In genomic region chr9:100679036-100679435, GRCm38 (mm10) we compare ENCODE assay signal across 23 mouse cellular contexts.
DNase-seq lines count a peak whose midpoint lies in the region; ATAC-seq and TF ChIP-seq lines count a peak whose summit lies in the region.
"Had no signal": no experiment of that assay in that cellular context is flagged by ENCODE, and none has a peak within 500 bp of the region (broad histone marks: within the 10 kb centered on the region; RNA-seq: fewer than 3 reads in every experiment).

No protein-coding gene starts in this region.

- DNase-seq in liver: peak; percentile 6
- DNase-seq in liver, embryonic 11.5 days (ENCODE audit: low spot score): no peak
- no peak for DNase-seq in liver, embryonic 13.5 days
- no peak for DNase-seq in liver, embryonic 14.5 days (ENCODE audit: low read depth in 3 of 3, low spot score in 3 of 3)
- no peak for DNase-seq in hindbrain, embryonic 11.5 days (ENCODE audit: low spot score)
- no peak for DNase-seq in spleen, adult 18-20 months
- DNase-seq: adrenal gland, adult 2 months; adrenal gland, postnatal 10 days; adrenal gland, postnatal 25 days; cerebellum, adult 11 months; cerebellum, adult 18-20 months; cerebellum, adult 8-10 months; cerebellum, adult 9-11 months; cerebellum, postnatal 14 days; cerebellum, postnatal 36 days; embryo, embryonic 11 days had no signal

- H3K27me3 ChIP-seq in liver, embryonic 11.5 days (replicated peaks; ENCODE audit: control insufficient read depth, insufficient read depth, low read length): no peaks in the 10 kb centered on the region
- H3K27me3 ChIP-seq in liver, embryonic 13.5 days: no peaks in the 10 kb centered on the region
- no peaks in the 10 kb centered on the region for H3K27me3 ChIP-seq in liver, embryonic 14.5 days (ENCODE audit: control insufficient read depth, insufficient read depth, low read length)
- H3K27me3 ChIP-seq in liver, embryonic 16.5 days (ENCODE audit: control insufficient read depth, insufficient read depth, low read depth, low read length): no peaks in the 10 kb centered on the region
- H3K27me3 ChIP-seq in hindbrain, embryonic 11.5 days (ENCODE audit: control insufficient read depth, insufficient read depth, low read length): no peaks in the 10 kb centered on the region
- H3K27me3 ChIP-seq: embryonic facial prominence, embryonic 13.5 days; embryonic facial prominence, embryonic 15.5 days; forebrain, embryonic 12.5 days had no signal

- no peak overlapping the region for H3K27ac ChIP-seq in liver, embryonic 11.5 days (ENCODE audit: low read depth, low read length)
- no peak overlapping the region for H3K27ac ChIP-seq in liver, embryonic 13.5 days
- no peak overlapping the region for H3K27ac ChIP-seq in liver, embryonic 14.5 days
- no peak overlapping the region for H3K27ac ChIP-seq in liver, embryonic 16.5 days (ENCODE audit: low read length)
- no peak overlapping the region for H3K27ac ChIP-seq in hindbrain, embryonic 11.5 days (ENCODE audit: low read depth, low read length)
- H3K27ac ChIP-seq: embryonic facial prominence, embryonic 13.5 days; embryonic facial prominence, embryonic 15.5 days; forebrain, embryonic 10.5 days; forebrain, embryonic 12.5 days had no signal

- no peak for TF ChIP-seq EP300 in liver, embryonic 14.5 days (IDR thresholded peaks at IDR 0.05; ENCODE audit: low read depth)

- H3K36me3 ChIP-seq in liver, embryonic 11.5 days (ENCODE audit: control insufficient read depth, insufficient read depth, low read length): no peaks in the 10 kb centered on the region
- H3K36me3 ChIP-seq in liver, embryonic 13.5 days: no peaks in the 10 kb centered on the region
- no peaks in the 10 kb centered on the region for H3K36me3 ChIP-seq in liver, embryonic 14.5 days (replicated peaks; ENCODE audit: control insufficient read depth, insufficient read depth, low read depth)
- no peaks in the 10 kb centered on the region for H3K36me3 ChIP-seq in liver, embryonic 16.5 days (ENCODE audit: control insufficient read depth, insufficient read depth)
- no peaks in the 10 kb centered on the region for H3K36me3 ChIP-seq in hindbrain, embryonic 11.5 days (ENCODE audit: control insufficient read depth, insufficient read depth, low read length)
- H3K36me3 ChIP-seq: embryonic facial prominence, embryonic 13.5 days; embryonic facial prominence, embryonic 15.5 days; forebrain, embryonic 12.5 days had no signal

- ATAC-seq in liver, embryonic 11.5 days (replicated peaks; ENCODE audit: low FRiP score): no peak; the same call in 1 of the 2 replicates
- ATAC-seq in liver, embryonic 13.5 days (ENCODE audit: low read depth): peak; percentile 69
- peak; percentile 37; the same call in 1 of the 2 replicates for ATAC-seq in liver, embryonic 14.5 days (ENCODE audit: insufficient read depth)
- 0 out of 2 replicates have a peak, but pooled peaks have one; percentile 21 for ATAC-seq in liver, embryonic 16.5 days (ENCODE audit: low read depth)
- no peak for ATAC-seq in hindbrain, embryonic 11.5 days (ENCODE audit: low FRiP score)
- ATAC-seq: forebrain, embryonic 14.5 days had no signal

- H3K9me3 ChIP-seq in liver, embryonic 11.5 days (ENCODE audit: control insufficient read depth, low read length): no peaks in the 10 kb centered on the region
- H3K9me3 ChIP-seq in liver, embryonic 13.5 days (replicated peaks): no peaks in the 10 kb centered on the region
- H3K9me3 ChIP-seq in liver, embryonic 14.5 days (ENCODE audit: control insufficient read depth, low read length): no peaks in the 10 kb centered on the region
- no peaks in the 10 kb centered on the region for H3K9me3 ChIP-seq in liver, embryonic 16.5 days (replicated peaks; ENCODE audit: control insufficient read depth, low read length)
- no peaks in the 10 kb centered on the region for H3K9me3 ChIP-seq in hindbrain, embryonic 11.5 days (ENCODE audit: control insufficient read depth, low read length)
- H3K9me3 ChIP-seq: embryonic facial prominence, embryonic 13.5 days; embryonic facial prominence, embryonic 15.5 days; forebrain, embryonic 10.5 days; forebrain, embryonic 12.5 days had no signal

- no peak overlapping the region for H3K9ac ChIP-seq in liver, embryonic 11.5 days (ENCODE audit: low read depth, low read length)
- H3K9ac ChIP-seq in liver, embryonic 13.5 days: no peak overlapping the region
- H3K9ac ChIP-seq in liver, embryonic 14.5 days (replicated peaks): no peak overlapping the region
- no peak overlapping the region for H3K9ac ChIP-seq in liver, embryonic 16.5 days (ENCODE audit: low read depth, low read length)
- no peak overlapping the region for H3K9ac ChIP-seq in hindbrain, embryonic 11.5 days (ENCODE audit: low read depth, low read length)
- H3K9ac ChIP-seq: embryonic facial prominence, embryonic 13.5 days; embryonic facial prominence, embryonic 15.5 days; forebrain, embryonic 12.5 days had no signal

- peaks cover 3% of the 10 kb centered on the region; the same call in 1 of the 2 replicates for H3K4me1 ChIP-seq in liver, embryonic 11.5 days (replicated peaks; ENCODE audit: control insufficient read depth, insufficient read depth, low read length)
- peaks cover 18% of the 10 kb centered on the region for H3K4me1 ChIP-seq in liver, embryonic 13.5 days (replicated peaks)
- peaks cover 3 to 6% of the 10 kb centered on the region in 2 experiments for H3K4me1 ChIP-seq in liver, embryonic 14.5 days (replicated peaks; ENCODE audit: control insufficient read depth in 2 of 2, insufficient read depth in 2 of 2, low read length in 1 of 2)
- no peaks in the 10 kb centered on the region; the same call in 1 of the 2 replicates for H3K4me1 ChIP-seq in liver, embryonic 16.5 days (ENCODE audit: control insufficient read depth, low read depth, low read length)
- no peaks in the 10 kb centered on the region for H3K4me1 ChIP-seq in hindbrain, embryonic 11.5 days (replicated peaks; ENCODE audit: control insufficient read depth, insufficient read depth, low read length)
- H3K4me1 ChIP-seq: embryonic facial prominence, embryonic 13.5 days; embryonic facial prominence, embryonic 15.5 days; forebrain, embryonic 10.5 days; forebrain, embryonic 12.5 days had no signal

- H3K4me3 ChIP-seq in liver, embryonic 11.5 days (ENCODE audit: low read depth, low read length): no peak overlapping the region
- H3K4me3 ChIP-seq in liver, embryonic 13.5 days (replicated peaks): no peak overlapping the region
- no peak overlapping the region for H3K4me3 ChIP-seq in liver, embryonic 14.5 days (ENCODE audit: insufficient read depth in 1 of 2, low read depth in 2 of 2, low read length in 2 of 2)
- no peak overlapping the region for H3K4me3 ChIP-seq in liver, embryonic 16.5 days (ENCODE audit: low read depth, low read length)
- H3K4me3 ChIP-seq in hindbrain, embryonic 11.5 days (ENCODE audit: low read depth, low read length): no peak overlapping the region
- H3K4me3 ChIP-seq: embryonic facial prominence, embryonic 13.5 days; embryonic facial prominence, embryonic 15.5 days; erythroblast, embryonic 14.5 days; forebrain, embryonic 10.5 days; forebrain, embryonic 12.5 days had no signal

- TF ChIP-seq CTCF in liver, embryonic 14.5 days (IDR thresholded peaks at IDR 0.05; ENCODE audit: low read depth): no peak

- H3K4me2 ChIP-seq in liver, embryonic 11.5 days: no peak overlapping the region
- no peak overlapping the region for H3K4me2 ChIP-seq in liver, embryonic 13.5 days
- no peak overlapping the region for H3K4me2 ChIP-seq in liver, embryonic 14.5 days (ENCODE audit: low read depth)
- H3K4me2 ChIP-seq in liver, embryonic 16.5 days (ENCODE audit: low read depth, low read length): no peak overlapping the region
- no peak overlapping the region for H3K4me2 ChIP-seq in hindbrain, embryonic 11.5 days (replicated peaks; ENCODE audit: low read depth, low read length)
- H3K4me2 ChIP-seq: embryonic facial prominence, embryonic 13.5 days; embryonic facial prominence, embryonic 15.5 days; forebrain, embryonic 12.5 days had no signal

Comparison
In these comparisons a context has a peak if more than half of its experiments do, and no peak if none do; other contexts are left out.
1. ATAC-seq: peak in liver, embryonic 13.5 days (single experiment), liver, embryonic 14.5 days (single experiment) and liver, embryonic 16.5 days (single experiment); none in liver, embryonic 11.5 days (single experiment) and hindbrain, embryonic 11.5 days (single experiment).